Mouse (Mus musculus): ENCODE data around the gene F930015N05Rik. TPM values are rescaled to one million over a fixed set of nuclear protein-coding genes. Genes with fewer than 3 reads are reported as not detected.

F930015N05Rik gene
- 0.11 TPM in 1 of 2 replicates, not detected in the other for polyA plus RNA-seq (2012; ENCODE audit: low replicate concordance)

GRCm38 (mm10) chr11:64436412-64436727 lies at the start of gene F930015N05Rik:
F930015N05Rik (minus strand) TSS chr11:64436653.

GRCm38 (mm10) chr11:64434611-64435545 lies 1.6 kb downstream of the F930015N05Rik start, which contains the start of gene Hs3st3a1:
Hs3st3a1 (plus strand) TSS chr11:64435332.

Other genes with a start within 250 kb of the F930015N05Rik start
- gene Hs3st3a1, start 1.3 kb downstream of the F930015N05Rik start, polyA plus RNA-seq (2012; ENCODE audit: low replicate concordance), result 0.34 and 0.63 TPM in 2 replicates

Data from leukemia stem cell, adult 10-12 weeks (primary cell).